Mouse (Mus musculus) naive thymus-derived CD4-positive, alpha-beta T cell, adult 2 months (primary cell): ENCODE measurements around the gene Nrgn.

ENCODE experiments used
- DNase-seq: peaks from one replicate; pipeline ENCODE4 v3.0.0-alpha.2; 2011; ENCODE audit warnings: low read depth

The Nrgn gene

GRCm38 (mm10) chr9:37554838-37555748 is 2.4 kb upstream of the Nrgn start, which contains the start of gene Siae:
Gene Siae (plus strand): TSS chr9:37555698.
- no peak for DNase-seq

- peak; percentile 20 for DNase-seq
These were observed 1.6 kb upstream of the Nrgn start for GRCm38 (mm10) chr9:37554279-37554678.

GRCm38 (mm10) chr9:37551751-37552531 is 763 bp downstream of the Nrgn start:
- no peak for DNase-seq

GRCm38 (mm10) chr9:37550435-37550834 is 2.3 kb downstream of the Nrgn start:
- no peak for DNase-seq

- no peak for DNase-seq
These were observed 5.8 kb downstream of the Nrgn start for GRCm38 (mm10) chr9:37546889-37547288.

- DNase-seq, result no peak
These were observed 6.8 kb downstream of the Nrgn start for GRCm38 (mm10) chr9:37545847-37546452.

GRCm38 (mm10) chr9:37545166-37545610 is 7.5 kb downstream of the Nrgn start:
- no peak for DNase-seq

GRCm38 (mm10) chr9:37544447-37545165 is 8.1 kb downstream of the Nrgn start:
- peak; percentile 74 for DNase-seq

GRCm38 (mm10) chr9:37543869-37544440 is 8.7 kb downstream of the Nrgn start:
- DNase-seq, result no peak

- no peak for DNase-seq
These were observed 10.7 kb downstream of the Nrgn start for GRCm38 (mm10) chr9:37541851-37542642.

- DNase-seq, result no peak
These were observed 11.8 kb downstream of the Nrgn start for GRCm38 (mm10) chr9:37540701-37541575.

- DNase-seq, result no peak
These were observed 12.5 kb downstream of the Nrgn start for GRCm38 (mm10) chr9:37540226-37540625.

- no peak for DNase-seq
These were observed 13.3 kb downstream of the Nrgn start, which contains the start of gene Vsig2 for GRCm38 (mm10) chr9:37539170-37540025. Gene Vsig2 (plus strand): TSS chr9:37539255.

GRCm38 (mm10) chr9:37537658-37538250 is 14.9 kb downstream of the Nrgn start:
- no peak for DNase-seq

- no peak for DNase-seq
These were observed 15.9 kb downstream of the Nrgn start for GRCm38 (mm10) chr9:37536851-37537250.

GRCm38 (mm10) chr9:37530888-37531705 is 21.6 kb downstream of the Nrgn start:
- no peak for DNase-seq
